Mouse (Mus musculus): ENCODE data around the gene Tufm.

GRCm38 (mm10) chr7:126471853-126472252 lies 15.3 kb upstream of the Tufm start:
- TF ChIP-seq EP300 (IDR thresholded peaks at IDR 0.05; ENCODE audit: insufficient read depth, low read depth, low read length) = no peak
- no peak for TF ChIP-seq CTCF (IDR thresholded peaks at IDR 0.05; ENCODE audit: low read depth, low read length)
- TF ChIP-seq POLR2A (IDR thresholded peaks at IDR 0.05; ENCODE audit: insufficient read depth, low read length) = no peak
